Mouse (Mus musculus) megakaryocyte, embryonic 14.5 days (primary cell): ENCODE results near the gene Gm17490.

ENCODE experiments used
- FLI1 ChIP-seq: IDR thresholded peaks from 2 replicates; pipeline ENCODE4 v1.6.1; 2012; ENCODE audit warnings: low read length, inconsistent platforms, mixed read lengths
- GATA1 ChIP-seq: IDR thresholded peaks from 3 replicates; pipeline ENCODE4 v1.6.1; 2012; ENCODE audit warnings: mixed read lengths, low read length, inconsistent platforms, borderline replicate concordance

GRCm38 (mm10) chr2:11597906-11598305 is 28.2 kb downstream of the Gm17490 start:
- TF ChIP-seq GATA1 (no peak), FLI1 (no peak)
